Mouse (Mus musculus): ENCODE results near the gene Trpv2.
"Not testable (repeated sequence)": the region's sequence is repeated elsewhere in the genome, so short reads cannot be mapped to it uniquely, and the experiment has no call there.

Gene Trpv2

GRCm38 (mm10) chr11:62631138-62631537 lies 56.9 kb downstream of the Trpv2 start:
- DNase-seq: no peak

- no peak for DNase-seq
These were observed 61.1 kb downstream of the Trpv2 start for GRCm38 (mm10) chr11:62635406-62635805.

GRCm38 (mm10) chr11:62636105-62636839 lies 62.0 kb downstream of the Trpv2 start:
- DNase-seq: no peak

DNA sequence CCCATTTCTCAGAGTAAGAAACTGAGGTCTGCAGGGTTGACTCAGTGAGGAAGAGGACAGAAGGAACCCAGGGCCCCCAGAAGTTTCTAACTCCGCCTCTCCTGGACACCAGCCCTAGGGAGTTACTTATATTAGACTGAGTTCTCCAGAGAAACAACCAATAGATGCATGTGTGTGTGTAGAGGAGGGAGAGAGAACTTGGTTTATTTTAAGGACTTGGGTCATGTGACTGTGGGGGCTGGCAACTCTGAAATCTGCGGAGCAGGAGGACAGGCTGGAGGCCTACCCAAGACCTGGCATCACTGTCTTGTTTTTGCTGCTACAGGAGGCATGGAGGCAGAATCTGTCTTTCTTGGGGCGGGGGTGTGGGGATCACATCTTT lies 62.5 kb downstream of the Trpv2 start:
- peak; percentile 81 for DNase-seq

DNA sequence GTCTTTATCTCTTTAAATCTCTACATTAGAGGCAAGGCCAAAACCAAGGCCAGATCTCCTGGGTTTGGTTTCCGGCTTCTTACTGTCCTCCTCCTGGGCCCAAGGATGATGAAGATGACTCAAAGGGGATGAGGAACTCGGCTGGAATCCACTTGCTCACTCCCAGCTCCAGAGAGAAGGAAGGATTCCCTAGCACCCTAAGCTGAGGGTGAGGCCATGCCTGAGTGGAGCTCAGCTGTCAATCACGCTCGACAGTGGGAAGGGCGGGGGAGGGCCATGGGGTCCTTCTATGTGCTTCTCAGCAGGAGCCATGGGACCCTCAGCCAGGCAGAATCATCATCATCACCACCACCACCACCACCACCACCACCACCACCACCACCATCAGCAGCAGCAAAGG lies 63.1 kb downstream of the Trpv2 start:
- no peak for DNase-seq

- DNase-seq: no peak
These were observed 63.5 kb downstream of the Trpv2 start for GRCm38 (mm10) chr11:62637806-62638205.

GRCm38 (mm10) chr11:62638402-62638801 lies 64.1 kb downstream of the Trpv2 start:
- no peak for DNase-seq

DNA sequence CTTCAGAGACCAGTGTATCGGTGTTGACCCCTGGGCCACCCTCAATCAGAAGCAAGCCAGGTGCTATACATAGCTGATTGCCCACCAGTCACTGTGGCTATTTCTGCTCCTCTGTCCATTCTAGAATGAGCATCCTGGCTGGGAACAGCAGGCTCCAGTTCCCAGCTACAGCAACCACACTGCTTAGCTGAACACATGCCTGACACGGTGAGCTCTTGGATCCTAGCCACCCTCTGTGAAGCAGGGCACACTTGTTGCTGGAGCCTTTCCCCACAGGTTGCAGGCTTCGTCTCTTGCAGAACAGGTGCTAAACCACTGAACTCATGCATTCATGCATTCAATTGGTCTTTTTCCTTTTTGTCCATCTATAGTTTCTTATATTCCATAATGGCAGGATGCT lies 66.1 kb downstream of the Trpv2 start:
- DNase-seq: no peak

- DNase-seq: no peak
These were observed 67.9 kb downstream of the Trpv2 start for GRCm38 (mm10) chr11:62642023-62642844.

DNA sequence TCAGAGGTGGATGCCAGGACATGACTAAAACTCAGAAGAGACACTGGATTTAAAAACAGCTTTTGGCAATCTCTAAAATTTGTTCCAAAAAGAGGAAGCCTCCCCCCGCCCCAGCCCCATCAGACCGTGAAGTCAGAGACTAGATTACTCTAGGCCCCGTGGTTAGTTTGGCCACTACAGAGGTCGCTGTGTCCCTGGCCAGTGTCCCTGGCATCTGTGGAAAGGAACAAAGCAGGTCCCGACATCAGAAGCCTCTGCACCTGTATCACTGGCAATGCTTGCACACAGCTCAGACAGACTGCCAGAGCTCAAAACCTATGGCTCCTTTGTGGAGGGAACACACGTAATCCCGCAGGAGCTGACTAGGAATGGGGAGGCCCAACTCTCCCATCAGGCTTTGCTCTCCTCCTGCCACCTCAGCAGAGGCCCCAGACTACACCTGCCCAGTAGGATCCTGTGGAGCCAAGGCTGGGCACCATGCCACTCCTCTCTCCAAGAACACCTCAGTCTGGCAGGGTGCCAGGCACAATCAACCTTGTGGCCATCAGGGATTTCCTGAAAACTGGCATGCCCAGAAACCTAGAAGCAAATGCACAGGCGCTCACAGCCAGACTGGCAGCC lies 68.8 kb downstream of the Trpv2 start:
- DNase-seq: no peak

DNA sequence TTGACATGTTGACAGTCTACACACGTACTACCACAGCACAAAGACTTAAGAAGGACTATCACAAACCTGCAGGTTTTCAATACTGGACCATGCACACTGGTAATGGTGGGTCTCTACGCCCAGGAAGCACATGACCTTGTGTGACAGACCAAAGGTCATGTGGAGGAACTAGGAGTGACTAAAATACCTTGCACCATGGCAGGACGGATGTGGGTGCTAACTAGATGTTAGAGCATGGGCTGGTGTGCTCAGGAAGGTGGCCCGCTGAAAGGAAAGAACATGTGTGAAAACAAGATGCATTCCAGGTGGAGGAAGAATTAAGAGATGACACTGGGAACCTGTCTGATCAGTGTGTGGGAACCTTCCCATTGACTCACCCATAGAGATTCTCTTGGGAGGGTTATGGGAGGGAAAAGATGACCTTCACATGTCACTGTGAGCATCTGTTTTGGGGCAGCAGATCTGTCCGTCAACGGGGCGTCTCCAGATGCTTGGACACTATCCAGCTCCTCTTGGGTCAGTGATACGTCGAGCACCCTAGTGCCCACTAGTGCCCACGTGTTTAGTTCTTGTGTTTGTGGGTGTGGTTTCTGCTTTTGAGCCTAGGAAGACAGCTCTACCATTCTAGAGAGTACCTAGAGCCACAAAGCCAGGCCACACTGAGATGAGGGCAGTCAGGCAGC lies 69.5 kb downstream of the Trpv2 start:
- DNase-seq: no peak

DNA sequence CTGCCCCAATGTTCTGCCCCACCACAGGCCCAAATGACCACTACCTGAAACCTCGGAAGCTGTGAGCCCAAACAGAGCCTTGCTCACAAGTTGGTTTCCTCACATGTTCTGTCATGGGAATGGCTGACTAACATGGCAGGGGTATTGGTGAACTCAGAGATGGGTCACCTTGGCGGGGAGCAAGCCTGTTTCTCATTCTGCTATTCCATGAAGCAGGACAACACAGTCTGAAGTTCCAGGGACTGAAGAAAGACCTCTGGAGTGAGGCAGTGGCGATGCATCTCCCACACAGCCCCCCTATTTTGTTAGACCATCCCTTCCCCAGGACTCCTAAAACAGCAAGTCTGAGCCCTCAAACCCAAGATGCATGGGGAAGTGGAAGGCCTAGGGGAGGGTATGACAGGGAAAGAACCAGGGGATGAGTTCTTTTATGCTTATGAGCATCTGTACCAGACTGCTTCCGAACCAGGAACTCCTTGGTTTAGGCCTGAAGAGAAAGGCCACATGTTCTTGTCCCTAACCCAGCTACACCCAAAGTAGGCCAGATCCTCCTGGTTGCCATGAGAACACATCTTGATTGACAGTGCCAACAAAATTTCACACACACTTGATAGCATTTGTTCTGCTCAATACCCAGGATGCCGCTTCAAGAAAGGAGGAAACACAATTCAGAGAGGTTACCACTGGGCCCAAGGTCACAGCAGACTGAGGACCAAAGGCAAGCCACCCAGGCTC lies 70.5 kb downstream of the Trpv2 start:
- DNase-seq: no peak

DNA sequence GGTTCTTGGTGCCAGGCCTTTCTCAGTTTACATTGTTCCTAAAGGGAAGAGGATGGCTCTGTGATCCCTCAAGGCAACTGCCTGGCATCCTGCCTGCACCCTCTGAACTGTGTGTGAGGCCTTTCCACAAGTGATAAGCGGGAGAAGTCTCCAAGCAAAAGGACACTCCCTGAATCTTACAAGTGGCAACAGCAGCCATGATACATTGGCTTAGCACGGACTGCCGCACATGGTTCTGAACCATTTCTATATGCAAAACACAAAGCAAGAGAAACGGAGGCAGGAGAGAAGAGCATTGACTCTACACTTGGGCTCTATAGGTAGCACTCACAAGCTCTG lies 71.0 kb downstream of the Trpv2 start:
- no peak for DNase-seq

DNA sequence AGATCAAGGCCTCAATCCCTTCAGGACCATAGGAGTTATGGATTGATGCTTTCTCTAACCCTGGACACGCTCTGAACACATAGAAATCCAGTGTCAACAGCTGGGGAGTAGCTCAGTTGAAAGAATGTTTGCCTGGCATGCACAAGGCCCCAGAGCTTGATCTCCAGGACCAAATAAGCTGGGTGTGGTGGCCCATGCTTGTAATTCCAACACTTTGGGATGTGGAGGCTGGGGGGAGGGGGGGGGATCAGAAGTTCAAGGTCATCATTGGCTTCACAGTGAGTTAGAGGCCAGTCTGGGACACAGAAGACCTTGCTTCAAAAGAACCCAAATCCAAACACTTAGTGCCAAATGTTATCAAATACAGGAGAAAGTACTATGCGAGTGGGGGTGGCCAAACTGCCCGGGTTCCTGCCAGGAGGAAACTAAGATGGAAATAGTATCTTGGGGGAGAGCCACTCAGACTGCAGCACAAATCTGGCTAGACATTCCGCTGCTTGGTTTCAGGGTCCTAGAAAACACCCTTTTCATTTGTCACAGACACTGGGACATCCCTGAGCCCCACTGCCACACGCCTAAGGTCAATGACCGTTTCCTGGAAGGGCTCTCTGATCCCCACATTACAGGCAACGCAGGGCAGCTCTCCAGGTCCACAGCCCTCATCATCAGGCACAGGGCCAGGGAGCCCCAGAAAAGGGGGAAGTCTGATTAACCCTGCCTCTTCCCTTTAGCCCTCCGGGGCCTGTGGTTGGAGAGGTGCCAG lies 71.6 kb downstream of the Trpv2 start:
- DNase-seq: peak; percentile 77

DNA sequence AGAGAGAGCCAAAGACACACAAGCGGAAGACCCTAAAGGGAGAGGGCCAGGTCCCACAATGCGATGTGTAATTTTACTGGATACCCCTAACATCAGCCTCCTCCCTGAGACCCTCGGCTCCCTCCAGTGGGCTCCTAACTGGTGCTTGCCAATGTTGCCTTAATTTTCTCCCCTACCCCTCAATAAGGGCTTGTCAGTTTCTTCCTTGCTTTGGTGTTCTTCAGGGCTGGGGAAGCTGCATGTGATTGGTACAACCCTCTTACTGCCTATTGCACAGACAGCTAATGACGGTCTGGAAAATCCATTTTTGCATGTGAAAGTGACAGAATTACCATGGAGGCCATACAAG lies 72.2 kb downstream of the Trpv2 start:
- no peak for DNase-seq

DNA sequence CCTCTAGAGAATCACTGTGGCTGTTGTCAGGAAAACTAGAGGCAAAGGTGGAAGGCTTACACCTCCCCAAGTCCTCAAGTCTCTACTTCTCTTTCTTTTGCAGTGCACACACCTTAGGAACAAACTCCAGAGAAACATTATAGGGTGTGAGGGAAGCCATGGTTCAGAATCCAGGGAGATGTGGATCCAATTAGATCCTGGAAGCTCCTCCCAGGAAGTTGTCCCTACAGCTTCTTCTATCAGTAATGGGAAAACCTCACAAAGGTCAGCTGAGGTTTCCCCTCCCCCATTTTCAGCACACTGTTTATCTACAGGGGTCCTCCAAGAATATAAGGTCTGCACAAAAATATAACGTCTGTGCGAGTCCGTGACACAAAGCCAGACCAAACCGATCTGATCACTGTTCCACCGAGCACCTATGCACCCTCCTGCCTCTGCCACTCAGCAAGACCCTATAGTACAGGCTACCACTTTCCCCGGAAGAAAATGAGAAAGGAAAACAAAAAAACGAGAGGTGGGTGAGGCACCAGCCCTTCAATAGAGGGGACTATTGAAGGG lies 72.8 kb downstream of the Trpv2 start:
- no peak for DNase-seq

DNA sequence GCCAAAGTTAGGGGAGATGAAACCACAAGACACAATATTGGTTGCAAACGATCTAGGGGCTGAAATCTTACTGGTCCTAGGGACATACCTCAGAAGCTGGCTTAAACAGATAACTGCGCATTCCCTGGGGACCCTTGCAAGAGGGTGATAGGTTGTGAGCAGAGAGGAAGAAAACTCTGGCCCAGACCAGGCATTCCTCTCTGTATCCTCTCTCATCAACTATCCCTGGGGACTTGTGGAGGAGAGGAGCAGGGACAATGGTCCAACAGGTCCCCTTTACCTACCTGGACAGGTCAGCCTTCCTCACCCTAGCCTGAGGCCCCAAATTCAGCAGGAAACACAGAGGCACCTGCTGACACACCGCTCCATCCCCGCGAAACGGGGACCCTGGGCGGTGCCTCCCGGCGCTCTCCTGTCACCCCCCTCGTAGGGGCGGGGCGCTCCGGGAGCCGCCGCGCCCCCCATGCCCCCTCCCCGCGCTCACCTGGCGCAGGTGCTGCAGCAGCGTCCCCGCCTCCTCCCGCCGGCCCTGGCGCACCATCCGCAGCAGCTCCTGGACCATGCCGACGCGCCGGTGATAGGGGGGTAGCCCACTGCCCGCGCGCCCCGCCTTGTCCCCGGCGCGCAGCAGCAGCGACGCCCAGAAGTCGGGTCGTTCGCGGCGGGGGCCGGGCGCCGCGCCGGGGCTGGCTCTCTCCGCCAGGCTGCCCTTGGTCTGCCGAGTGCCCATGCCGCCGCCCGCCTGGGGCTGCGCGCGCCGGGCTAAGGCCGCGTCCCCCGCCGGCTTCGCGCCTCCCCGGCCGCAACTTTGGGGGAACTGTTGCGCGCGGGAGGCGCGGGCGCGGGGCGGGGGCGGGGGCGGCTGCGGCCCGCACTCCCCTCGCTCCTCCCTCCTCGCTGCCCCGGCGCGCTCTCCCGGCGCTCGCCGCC lies 73.6 kb downstream of the Trpv2 start, which contains the start of gene Lrrc75a:
Lrrc75a (minus strand) TSS at position 863 of the 930 bp plus-strand sequence.
- no peak for DNase-seq

DNA sequence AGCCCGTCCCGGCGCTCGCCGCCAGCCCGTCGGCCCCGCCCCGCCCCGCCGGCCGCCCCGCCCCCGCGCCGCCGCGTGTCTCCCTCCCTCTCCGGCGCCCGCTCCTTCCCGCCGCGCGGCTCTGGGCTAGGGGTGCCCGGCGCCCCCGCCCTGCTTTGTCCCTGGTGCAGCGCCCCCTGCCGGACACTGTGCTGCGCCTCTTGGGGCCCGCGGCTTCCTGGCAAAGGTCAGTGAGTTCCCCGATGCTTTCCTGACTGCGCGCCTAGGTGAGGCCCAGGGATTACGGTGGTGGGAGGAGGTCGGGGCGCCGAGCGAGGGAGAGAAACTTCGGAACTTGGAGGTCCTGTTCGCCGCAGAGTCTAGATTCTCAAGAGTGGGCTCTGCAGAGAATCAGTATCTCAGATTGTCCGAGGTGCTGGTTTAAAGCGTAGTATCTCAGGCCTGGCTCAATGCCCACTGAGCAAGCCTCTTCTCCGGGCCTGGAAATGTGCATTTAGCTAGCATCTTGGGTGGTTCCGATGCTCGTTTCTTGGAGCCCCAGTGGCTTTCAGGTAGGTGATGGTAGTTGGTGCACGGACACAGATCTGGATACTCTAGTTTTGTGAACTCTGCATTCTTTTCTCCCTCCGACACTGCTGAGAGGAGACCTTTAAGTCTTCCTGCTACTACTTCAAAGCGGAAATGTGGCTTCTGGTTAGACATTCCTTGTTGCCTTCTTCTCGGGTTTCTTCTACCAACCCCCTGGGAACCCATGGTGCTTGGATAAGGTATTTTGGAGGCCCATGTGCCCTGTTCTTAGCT lies 74.5 kb downstream of the Trpv2 start, which contains the start of gene Mmgt2:
Mmgt2 (plus strand) TSS at position 74 of the 801 bp plus-strand sequence.
- peak; percentile 88 for DNase-seq

GRCm38 (mm10) chr11:62649803-62650202 lies 75.5 kb downstream of the Trpv2 start:
- not testable (repeated sequence) for DNase-seq

All from right cerebral cortex, adult 18-20 months (tissue).